Mouse (Mus musculus) kidney, adult 2 months (tissue): ENCODE data around the gene Col24a1. TPM values are rescaled to one million over a fixed set of nuclear protein-coding genes. Genes with fewer than 3 reads are reported as not detected.
A peak's percentile ranks its signal among the peaks of the same experiment; 100 is the strongest.

ENCODE experiments used
- DNase-seq: peaks from one replicate; pipeline ENCODE4 v3.0.0; 2021
- H3K27ac ChIP-seq: fragments of 200-500 bp; 2 replicates; pipeline ENCODE4 v1.5.1; 2012; ENCODE audit warnings: low read depth, low read length, control low read depth, inconsistent platforms; ENCODE audit not compliant: insufficient read depth
- H3K27me3 ChIP-seq: fragments of 200-500 bp; replicated peaks from 2 replicates; pipeline ENCODE4 v1.6.1; 2012; ENCODE audit warnings: mild to moderate bottlenecking, moderate library complexity, low read length, inconsistent platforms; ENCODE audit not compliant: control insufficient read depth, insufficient read depth
- H3K36me3 ChIP-seq: fragments of 200-500 bp; 2 replicates; pipeline ENCODE4 v1.6.1; 2012; ENCODE audit warnings: mild to moderate bottlenecking, moderate library complexity, low read length, inconsistent platforms; ENCODE audit not compliant: control insufficient read depth, insufficient read depth
- H3K4me1 ChIP-seq: fragments of 200-500 bp; 2 replicates; pipeline ENCODE4 v1.6.1; 2011; ENCODE audit warnings: low read length; ENCODE audit not compliant: control insufficient read depth, insufficient read depth
- H3K4me3 ChIP-seq: fragments of 200-500 bp; 2 replicates; pipeline ENCODE4 v1.5.1; 2011; ENCODE audit warnings: mild to moderate bottlenecking, low read depth, low read length, control low read depth; ENCODE audit not compliant: insufficient read depth
- CTCF ChIP-seq: fragments of 200-500 bp; conservative IDR thresholded peaks from 2 replicates; pipeline ENCODE4 v1.5.1; 2011; ENCODE audit warnings: low read depth, mild to moderate bottlenecking, control low read depth, low read length, moderate library complexity, mixed read lengths; ENCODE audit not compliant: insufficient read depth, insufficient read length
- POLR2A ChIP-seq: fragments of 200-500 bp; IDR thresholded peaks from one replicate; pipeline ENCODE4 v1.6.1; 2011; ENCODE audit warnings: low read depth, low read length, control low read depth
- WGBS: fragments of 180-500 bp; shearing (Covaris S2); methylation state at CpG from one replicate; pipeline ENCODE4 v1.1.7; 2018; 5-methylcytosine and 5-hydroxymethylcytosine counted together
- polyA plus RNA-seq: library from polyadenylated mRNA; depleted of rRNA; stranded (reverse); fragments of >200 nt; gene quantifications from 2 replicates; pipeline ENCODE4 v1.2.3, GENCODE M21; 2012

The Col24a1 gene
- polyA plus RNA-seq, 1 experiment = 0.22 TPM

DNA sequence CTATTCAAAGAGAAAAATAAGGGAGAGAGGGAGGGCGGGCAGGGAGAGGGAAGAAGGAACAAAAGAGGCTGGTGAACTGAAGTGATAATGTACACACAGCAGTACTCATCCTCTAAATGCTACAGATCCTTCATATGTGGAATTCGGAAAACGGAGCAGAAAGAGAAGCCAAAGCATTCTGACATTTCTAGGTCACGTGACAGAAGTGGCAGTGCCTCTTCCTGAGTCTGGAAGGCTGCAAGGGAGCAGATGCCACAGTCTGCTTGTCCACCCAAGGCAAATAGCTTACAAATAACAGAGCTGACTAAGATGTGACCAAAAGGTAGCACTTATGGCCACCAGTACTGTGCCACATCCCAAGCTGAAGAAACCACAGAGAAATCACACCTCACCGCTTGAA is 164.8 kb downstream of the Col24a1 start:
- Histone ChIP-seq H3K27ac (no peak overlapping the region), H3K27me3 (no peaks in the 10 kb centered on the region), H3K36me3 (no peaks in the 10 kb centered on the region), H3K4me3 (no peak overlapping the region), H3K4me1 (no peaks in the 10 kb centered on the region)
- TF ChIP-seq CTCF (no peak), POLR2A (no peak)
- DNase-seq = no peak
- WGBS = 80% methylated on average over 5 of the region's 5 CpGs

DNA sequence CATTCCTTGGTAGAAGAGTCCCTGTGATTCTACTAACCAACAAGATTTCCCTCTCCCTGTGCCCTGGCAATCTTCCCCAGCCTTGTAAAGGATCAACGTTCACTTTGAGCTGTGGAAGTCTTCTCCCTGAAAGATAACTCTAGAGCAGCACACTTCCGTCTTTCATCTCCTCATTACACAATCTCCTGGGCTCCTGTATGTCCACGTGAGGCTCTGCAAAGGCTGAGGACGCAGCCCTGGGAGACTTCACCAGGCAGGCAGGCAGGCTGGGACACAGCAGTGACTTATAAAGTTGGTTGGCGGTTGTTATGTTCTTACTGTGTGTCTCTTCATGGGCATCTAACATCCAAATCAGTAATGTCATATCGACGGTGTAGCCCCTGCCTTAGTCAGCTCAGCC is 170.1 kb downstream of the Col24a1 start:
- no peak overlapping the region for H3K27ac ChIP-seq
- 68% methylated on average over 7 of the region's 7 CpGs for WGBS
- TF ChIP-seq POLR2A = no peak
- no peak for TF ChIP-seq CTCF
- no peaks in the 10 kb centered on the region for H3K27me3 ChIP-seq
- H3K36me3 ChIP-seq = no peaks in the 10 kb centered on the region
- no peak overlapping the region for H3K4me3 ChIP-seq
- H3K4me1 ChIP-seq = no peaks in the 10 kb centered on the region
- no peak for DNase-seq

DNA sequence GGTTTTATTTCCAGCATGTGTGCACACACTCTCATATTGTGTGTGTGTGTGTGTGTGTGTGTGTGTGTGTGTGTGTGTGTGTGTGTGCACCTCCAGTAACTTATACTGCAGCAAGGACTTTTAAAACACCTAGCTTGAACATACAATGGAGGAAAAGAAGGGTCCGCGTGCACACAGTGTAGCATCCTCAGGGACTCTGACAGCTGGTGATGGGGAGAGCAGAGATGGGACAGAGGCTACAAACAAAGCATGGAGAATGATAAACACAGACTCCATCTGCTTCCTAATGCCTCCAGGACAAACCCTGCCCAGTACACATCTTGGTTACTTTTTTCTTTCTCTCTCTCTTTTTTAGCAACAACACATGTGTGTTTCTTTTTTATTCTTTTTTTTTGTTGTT is 171.5 kb downstream of the Col24a1 start:
- no peaks in the 10 kb centered on the region for H3K36me3 ChIP-seq
- H3K4me3 ChIP-seq = no peak overlapping the region
- H3K4me1 ChIP-seq = no peaks in the 10 kb centered on the region
- TF ChIP-seq CTCF (no peak), POLR2A (no peak)
- DNase-seq = no peak
- no peaks in the 10 kb centered on the region for H3K27me3 ChIP-seq
- 89% methylated on average over 2 of the region's 2 CpGs for WGBS
- H3K27ac ChIP-seq = no peak overlapping the region

DNA sequence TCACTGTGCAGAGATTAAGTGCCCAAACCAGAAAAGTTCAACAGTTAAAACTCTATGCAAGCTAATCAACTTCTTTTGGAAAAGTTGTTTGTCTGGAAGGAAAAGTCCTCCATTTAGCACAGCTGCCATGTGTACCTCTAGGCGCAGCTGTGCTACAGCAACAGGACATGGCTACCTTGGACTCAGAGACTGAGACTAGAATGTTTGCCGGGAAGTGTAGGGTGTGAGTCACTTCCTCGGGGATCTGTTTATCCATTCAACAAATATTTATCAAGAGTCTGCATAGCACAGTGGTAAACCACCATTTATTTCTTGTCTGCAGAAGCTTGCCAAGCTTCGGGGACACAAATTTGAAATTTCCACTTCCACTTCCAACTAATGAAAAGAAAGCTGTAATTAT is 178.8 kb downstream of the Col24a1 start:
- no peak for DNase-seq
- H3K27ac ChIP-seq = no peak overlapping the region
- WGBS = 60% methylated on average over 4 of the region's 4 CpGs
- H3K27me3 ChIP-seq = no peaks in the 10 kb centered on the region
- no peaks in the 10 kb centered on the region for H3K36me3 ChIP-seq
- TF ChIP-seq CTCF = no peak
- no peak for TF ChIP-seq POLR2A
- peaks cover 3% of the 10 kb centered on the region; the same call in 1 of the 2 replicates for H3K4me1 ChIP-seq
- H3K4me3 ChIP-seq = no peak overlapping the region

DNA sequence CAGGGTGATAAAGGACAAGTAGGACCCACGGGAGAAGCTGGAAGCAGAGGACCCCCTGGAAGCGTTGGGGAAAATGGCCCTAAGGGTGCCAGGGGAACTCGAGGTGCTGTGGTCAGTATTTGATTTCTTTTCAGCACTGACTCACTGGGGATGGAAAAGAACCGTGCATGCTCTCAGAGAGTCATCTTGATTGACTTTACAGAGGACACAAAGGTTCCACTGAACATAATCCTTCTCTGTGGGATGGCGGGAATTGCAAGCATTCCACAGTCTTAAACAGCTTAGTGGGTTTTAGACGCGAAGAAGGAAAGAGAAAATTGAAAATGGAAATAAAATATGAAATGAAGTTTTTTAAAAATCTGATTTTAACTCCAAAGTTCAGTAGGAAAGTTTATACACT is 181.9 kb downstream of the Col24a1 start:
- Histone ChIP-seq H3K4me3 (no peak overlapping the region), H3K4me1 (peaks cover 3% of the 10 kb centered on the region; the same call in 1 of the 2 replicates), H3K36me3 (no peaks in the 10 kb centered on the region), H3K27me3 (no peaks in the 10 kb centered on the region), H3K27ac (peak overlapping the region; percentile 63; the same call in 1 of the 2 replicates)
- TF ChIP-seq CTCF (no peak), POLR2A (no peak)
- no peak for DNase-seq
- WGBS = 75% methylated on average over 7 of the region's 7 CpGs

DNA sequence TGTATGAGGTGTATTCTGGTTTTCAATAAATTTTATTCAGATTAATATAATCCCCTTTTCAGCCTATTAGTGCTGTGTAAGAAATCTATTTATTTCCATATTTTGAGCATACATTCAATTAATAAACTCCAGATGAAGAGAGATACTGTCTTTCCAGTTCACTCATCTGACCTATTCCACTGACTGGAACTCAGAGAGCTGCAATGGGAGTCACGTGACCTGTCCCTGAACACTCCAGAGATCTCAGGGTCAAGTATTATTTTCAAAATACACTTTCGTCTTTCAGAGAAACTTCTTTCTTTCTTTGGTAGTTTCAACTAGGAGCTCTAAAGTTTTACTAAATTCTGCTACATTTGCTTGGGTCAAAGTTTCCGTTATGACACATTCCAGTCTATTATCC is 184.4 kb downstream of the Col24a1 start:
- 69% methylated on average over 3 of the region's 3 CpGs for WGBS
- TF ChIP-seq POLR2A = no peak
- TF ChIP-seq CTCF = no peak
- Histone ChIP-seq H3K36me3 (no peaks in the 10 kb centered on the region), H3K27me3 (no peaks in the 10 kb centered on the region), H3K4me1 (peaks cover 3% of the 10 kb centered on the region; the same call in 1 of the 2 replicates), H3K4me3 (no peak overlapping the region), H3K27ac (no peak overlapping the region)
- DNase-seq = no peak

DNA sequence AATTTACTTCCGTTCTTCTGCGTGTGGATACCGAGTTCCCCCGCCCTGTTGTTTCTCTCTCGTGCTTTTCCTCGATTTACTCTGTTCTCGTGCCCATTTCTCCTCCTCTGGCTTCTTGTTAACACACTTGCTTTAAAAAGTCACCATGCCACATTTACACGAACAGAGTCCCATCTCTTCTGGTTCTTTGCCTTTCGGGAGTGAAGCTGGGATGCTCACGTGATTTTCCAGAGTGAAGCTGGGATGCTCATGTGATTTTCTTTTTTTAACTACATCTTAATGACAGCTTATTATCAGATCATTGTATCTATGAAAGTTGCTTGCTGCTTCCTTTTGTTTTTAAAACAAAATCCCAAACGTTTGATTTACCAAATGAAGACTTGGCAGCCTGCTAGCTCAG is 184.8 kb downstream of the Col24a1 start:
- H3K27ac ChIP-seq = no peak overlapping the region
- WGBS = 82% methylated on average over 11 of the region's 11 CpGs
- H3K36me3 ChIP-seq = no peaks in the 10 kb centered on the region
- DNase-seq = no peak
- peaks cover 3% of the 10 kb centered on the region; the same call in 1 of the 2 replicates for H3K4me1 ChIP-seq
- no peak overlapping the region for H3K4me3 ChIP-seq
- H3K27me3 ChIP-seq = no peaks in the 10 kb centered on the region
- no peak for TF ChIP-seq POLR2A

DNA sequence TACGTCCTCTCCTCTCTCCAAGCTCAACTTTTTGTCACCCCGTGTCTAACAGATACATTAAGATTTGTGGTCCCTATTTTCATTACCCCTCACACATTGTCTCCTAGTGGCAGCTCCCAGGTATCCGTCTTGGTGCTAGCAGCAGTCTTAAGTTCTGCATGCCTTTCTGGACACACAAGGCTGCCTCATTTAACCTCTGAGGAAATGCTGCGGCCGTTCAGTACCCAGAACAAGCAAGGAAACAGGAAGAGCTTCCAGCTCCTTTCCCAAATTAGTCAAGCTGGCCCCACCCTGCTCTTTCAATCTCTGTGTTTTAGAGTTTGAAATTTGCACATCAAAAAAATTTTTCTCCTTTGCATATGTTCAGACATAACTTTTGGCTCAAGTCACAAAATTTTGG is 186.2 kb downstream of the Col24a1 start:
- no peaks in the 10 kb centered on the region for H3K27me3 ChIP-seq
- peak; percentile 28 for DNase-seq
- TF ChIP-seq CTCF = no peak
- TF ChIP-seq POLR2A = no peak
- no peak overlapping the region for H3K27ac ChIP-seq
- 34% methylated on average over 5 of the region's 5 CpGs for WGBS
- H3K4me3 ChIP-seq = no peak overlapping the region
- H3K4me1 ChIP-seq = peaks cover 3% of the 10 kb centered on the region; the same call in 1 of the 2 replicates
- no peaks in the 10 kb centered on the region for H3K36me3 ChIP-seq
